Mouse (Mus musculus): Measurements from ENCODE around the gene Ccdc62. TPM values are rescaled to one million over a fixed set of nuclear protein-coding genes. Genes with fewer than 3 reads are reported as not detected.

The Ccdc62 gene
- polyA plus RNA-seq, 1 experiment from 2014 or later, result 4.6 TPM

DNA sequence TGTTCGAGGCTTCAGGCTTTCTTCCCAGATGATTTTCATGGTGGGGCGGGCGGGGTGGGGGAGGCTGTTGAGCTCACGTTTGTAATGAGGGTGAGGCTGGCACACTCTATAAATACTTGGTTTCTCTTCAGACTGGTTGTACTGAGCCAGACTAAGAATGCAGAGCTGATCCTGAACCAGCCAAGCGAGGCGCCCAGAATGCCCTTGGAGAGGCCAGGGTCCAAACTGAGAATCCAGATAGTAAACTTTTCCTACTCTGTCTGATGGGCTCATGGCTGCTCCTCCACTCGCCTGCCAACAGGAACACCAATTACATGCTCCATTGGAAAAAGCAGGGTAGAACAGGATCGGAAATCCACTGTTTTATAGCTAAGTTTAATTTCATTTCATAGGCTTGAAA is 38.7 kb downstream of the Ccdc62 start:
- 69% methylated on average over 8 of the region's 8 CpGs for WGBS
- H3K4me1 ChIP-seq (ENCODE audit: control insufficient read depth, insufficient read depth, low read length), result no peaks in the 10 kb centered on the region; the same call in 1 of the 2 replicates
- no peaks in the 10 kb centered on the region for H3K36me3 ChIP-seq (ENCODE audit: control insufficient read depth, insufficient read depth, low read length)
- no peak for DNase-seq (ENCODE audit: low spot score)
- no peak overlapping the region for H3K27ac ChIP-seq (replicated peaks; ENCODE audit: low read depth, low read length)
- no peak overlapping the region for H3K4me3 ChIP-seq (ENCODE audit: low read depth, low read length)
- ATAC-seq (ENCODE audit: low read depth), result no peak
- peaks cover 5% of the 10 kb centered on the region; the same call in 1 of the 2 replicates for H3K27me3 ChIP-seq (replicated peaks; ENCODE audit: control insufficient read depth, insufficient read depth, low read length)
- H3K4me2 ChIP-seq (ENCODE audit: low read depth, low read length), result no peak overlapping the region
- no peaks in the 10 kb centered on the region for H3K9me3 ChIP-seq (ENCODE audit: control insufficient read depth, low read length)
- H3K9ac ChIP-seq (ENCODE audit: low read depth, low read length), result no peak overlapping the region

DNA sequence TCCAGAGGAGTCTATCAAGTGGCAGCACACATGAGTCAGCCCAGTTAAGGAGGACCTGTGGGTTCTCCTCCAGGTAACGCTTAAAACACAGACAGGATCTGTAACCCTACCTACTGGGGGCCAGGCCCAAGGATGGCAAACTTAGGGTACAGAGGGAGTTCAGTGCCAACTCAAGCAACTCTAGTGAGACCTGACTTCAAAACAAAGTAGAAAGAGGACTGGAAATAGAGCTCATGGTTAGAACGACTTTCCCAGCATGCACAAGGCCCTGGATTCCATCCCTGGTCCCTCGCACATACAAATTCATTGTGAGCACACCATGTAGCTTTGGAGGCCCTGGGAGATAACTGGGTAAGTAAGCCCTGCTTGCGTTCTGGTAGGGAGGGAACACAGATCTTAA is 40.1 kb downstream of the Ccdc62 start:
- ATAC-seq (ENCODE audit: low read depth), result no peak
- 84% methylated on average over 4 of the region's 4 CpGs for WGBS
- Histone ChIP-seq H3K4me3 (ENCODE audit: low read depth, low read length) (no peak overlapping the region), H3K4me2 (ENCODE audit: low read depth, low read length) (no peak overlapping the region), H3K27ac (replicated peaks; ENCODE audit: low read depth, low read length) (no peak overlapping the region), H3K27me3 (replicated peaks; ENCODE audit: control insufficient read depth, insufficient read depth, low read length) (peaks cover 7% of the 10 kb centered on the region; the same call in 1 of the 2 replicates), H3K36me3 (ENCODE audit: control insufficient read depth, insufficient read depth, low read length) (no peaks in the 10 kb centered on the region), H3K9me3 (ENCODE audit: control insufficient read depth, low read length) (no peaks in the 10 kb centered on the region), H3K4me1 (ENCODE audit: control insufficient read depth, insufficient read depth, low read length) (peaks cover 5% of the 10 kb centered on the region; the same call in 1 of the 2 replicates), H3K9ac (ENCODE audit: low read depth, low read length) (no peak overlapping the region)
- no peak for DNase-seq (ENCODE audit: low spot score)

DNA sequence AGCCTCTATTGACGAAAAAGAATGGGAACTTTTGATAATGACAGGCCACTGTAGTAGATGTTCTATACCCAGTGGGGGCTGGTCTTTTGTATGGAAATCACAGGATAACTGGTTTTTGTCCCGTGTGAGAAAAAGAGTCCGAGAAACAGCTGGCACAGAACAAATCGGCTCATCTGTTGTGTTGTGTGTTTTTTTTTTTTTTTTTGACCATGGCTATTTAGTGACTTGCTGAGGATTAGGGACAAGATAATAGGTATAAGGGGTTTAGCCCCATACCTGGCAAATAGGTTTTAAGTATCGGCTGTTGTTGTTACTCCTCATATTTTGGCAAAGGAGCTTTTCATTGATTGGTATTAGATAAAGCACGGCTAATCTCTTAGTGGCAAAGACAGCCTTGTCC is 42.0 kb downstream of the Ccdc62 start:
- Histone ChIP-seq H3K36me3 (ENCODE audit: control insufficient read depth, insufficient read depth, low read length) (no peaks in the 10 kb centered on the region), H3K4me2 (ENCODE audit: low read depth, low read length) (no peak overlapping the region), H3K27me3 (replicated peaks; ENCODE audit: control insufficient read depth, insufficient read depth, low read length) (peaks cover 7% of the 10 kb centered on the region; the same call in 1 of the 2 replicates), H3K27ac (replicated peaks; ENCODE audit: low read depth, low read length) (no peak overlapping the region), H3K9ac (ENCODE audit: low read depth, low read length) (no peak overlapping the region), H3K4me1 (ENCODE audit: control insufficient read depth, insufficient read depth, low read length) (peaks cover 12% of the 10 kb centered on the region), H3K9me3 (ENCODE audit: control insufficient read depth, low read length) (no peaks in the 10 kb centered on the region), H3K4me3 (ENCODE audit: low read depth, low read length) (no peak overlapping the region)
- no peak for ATAC-seq (ENCODE audit: low read depth)
- no peak for DNase-seq (ENCODE audit: low spot score)
- 66% methylated on average over 6 of the region's 6 CpGs for WGBS

DNA sequence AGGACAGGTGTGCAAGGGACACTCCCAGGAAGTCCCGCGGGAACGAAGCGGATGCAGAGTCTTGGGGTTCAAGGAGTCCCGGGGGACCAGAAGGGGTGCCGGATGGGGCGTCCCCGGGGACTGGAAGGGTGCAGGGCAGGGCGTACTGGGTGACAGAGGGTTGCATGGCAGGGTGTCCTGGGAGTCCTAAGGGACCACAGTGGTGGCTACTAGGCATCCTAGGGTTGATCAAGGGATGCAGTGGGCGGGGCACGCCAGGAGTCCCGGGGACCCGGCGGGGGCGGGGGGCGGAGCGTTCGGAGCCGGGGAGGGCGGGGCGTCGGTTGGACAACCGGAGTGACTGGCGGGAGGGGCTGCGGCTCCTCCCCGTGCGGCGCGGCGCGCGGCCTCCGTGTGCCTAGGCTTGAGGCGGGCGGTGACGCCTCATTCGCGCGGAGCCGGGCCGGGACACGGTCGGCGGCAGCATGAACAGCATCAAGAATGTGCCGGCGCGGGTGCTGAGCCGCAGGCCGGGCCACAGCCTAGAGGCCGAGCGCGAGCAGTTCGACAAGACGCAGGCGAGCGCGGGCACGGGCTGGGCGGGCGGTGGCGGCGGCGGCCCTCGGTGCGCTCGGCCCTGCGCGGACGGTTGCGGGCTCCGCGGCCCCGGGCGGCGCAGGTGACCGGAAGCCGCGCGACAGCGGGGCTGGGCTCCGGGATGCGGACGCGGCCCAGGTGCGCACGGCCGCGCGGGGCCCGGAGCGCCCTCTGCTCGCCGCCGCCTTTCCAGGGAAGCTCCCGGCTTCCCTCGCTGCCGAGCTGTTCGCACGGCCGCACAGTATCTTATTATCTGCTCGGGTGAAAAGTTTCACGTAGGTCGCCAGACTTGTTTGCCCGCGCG is 43.1 kb downstream of the Ccdc62 start, which contains the start of gene Hip1r:
Gene Hip1r, plus strand, starts transcription at position 330 of the 880 bp plus-strand sequence.
- H3K36me3 ChIP-seq (ENCODE audit: control insufficient read depth, insufficient read depth, low read length), result no peaks in the 10 kb centered on the region
- under 1% methylated on average over 36 of the region's 106 CpGs for WGBS
- peak within 1 kb of the TSS; percentile 52 for H3K27ac ChIP-seq (replicated peaks; ENCODE audit: low read depth, low read length)
- peaks cover 7% of the 10 kb centered on the region; the same call in 1 of the 2 replicates for H3K27me3 ChIP-seq (replicated peaks; ENCODE audit: control insufficient read depth, insufficient read depth, low read length)
- H3K4me2 ChIP-seq (ENCODE audit: low read depth, low read length), result peak within 1 kb of the TSS; percentile 96
- peak within 1 kb of the TSS; percentile 72 for H3K4me3 ChIP-seq (ENCODE audit: low read depth, low read length)
- peaks cover 12% of the 10 kb centered on the region for H3K4me1 ChIP-seq (ENCODE audit: control insufficient read depth, insufficient read depth, low read length)
- H3K9ac ChIP-seq (ENCODE audit: low read depth, low read length), result peak within 1 kb of the TSS; percentile 78
- ATAC-seq (ENCODE audit: low read depth) (peak; percentile 67), DNase-seq (ENCODE audit: low spot score) (peak; percentile 72)
- no peaks in the 10 kb centered on the region for H3K9me3 ChIP-seq (ENCODE audit: control insufficient read depth, low read length)

DNA sequence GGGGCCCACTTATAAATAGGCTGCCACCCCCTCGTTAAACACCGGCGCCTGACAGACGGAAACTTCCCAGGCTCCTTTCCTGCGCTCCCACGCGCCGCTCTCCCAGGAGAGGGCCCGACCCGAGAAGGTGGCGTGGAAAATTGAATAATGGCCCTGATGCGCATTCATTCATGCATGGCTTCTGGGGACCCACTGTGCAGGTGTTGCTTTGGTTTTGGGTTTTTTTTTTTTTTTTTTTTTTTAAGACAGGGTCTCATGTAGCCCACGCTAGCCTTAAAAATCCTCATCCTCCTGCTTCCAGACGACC is 43.7 kb downstream of the Ccdc62 start:
- peak overlapping the region; percentile 78 for H3K9ac ChIP-seq (ENCODE audit: low read depth, low read length)
- H3K27me3 ChIP-seq (replicated peaks; ENCODE audit: control insufficient read depth, insufficient read depth, low read length), result peaks cover 7% of the 10 kb centered on the region; the same call in 1 of the 2 replicates
- ATAC-seq (ENCODE audit: low read depth) (0 out of 2 replicates have a peak, but pooled peaks have one; percentile 23), DNase-seq (ENCODE audit: low spot score) (no peak)
- peaks cover 12% of the 10 kb centered on the region for H3K4me1 ChIP-seq (ENCODE audit: control insufficient read depth, insufficient read depth, low read length)
- under 1% methylated on average over 13 of the region's 14 CpGs for WGBS
- H3K27ac ChIP-seq (replicated peaks; ENCODE audit: low read depth, low read length), result no peak overlapping the region
- H3K4me2 ChIP-seq (ENCODE audit: low read depth, low read length), result peak overlapping the region; percentile 96
- peak overlapping the region; percentile 72 for H3K4me3 ChIP-seq (ENCODE audit: low read depth, low read length)
- H3K36me3 ChIP-seq (ENCODE audit: control insufficient read depth, insufficient read depth, low read length), result no peaks in the 10 kb centered on the region
- H3K9me3 ChIP-seq (ENCODE audit: control insufficient read depth, low read length), result no peaks in the 10 kb centered on the region

DNA sequence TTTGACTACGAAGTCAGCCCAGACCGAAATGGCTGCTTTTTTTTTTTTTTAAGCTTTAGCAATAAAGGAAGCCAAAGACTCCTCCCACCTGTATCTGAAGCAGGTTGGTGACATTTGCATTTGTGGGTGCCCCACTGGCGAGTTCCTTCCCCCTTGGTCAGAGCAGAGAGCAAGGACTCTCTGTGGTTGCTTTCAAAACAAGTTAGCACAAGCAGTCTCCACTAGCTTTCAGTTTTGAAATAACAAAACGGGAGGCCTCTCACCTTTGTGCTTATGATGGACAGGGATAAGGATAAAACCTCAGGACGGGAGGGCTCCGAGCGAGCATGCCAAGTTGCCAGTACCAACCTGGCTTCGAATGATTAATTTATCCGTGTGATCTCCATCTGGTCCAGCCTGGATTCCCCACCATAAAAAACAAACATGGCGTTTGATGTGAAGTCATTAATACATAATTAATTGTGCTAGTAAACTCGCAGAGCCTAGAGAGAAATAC is 44.2 kb downstream of the Ccdc62 start:
- H3K4me2 ChIP-seq (ENCODE audit: low read depth, low read length), result peak overlapping the region; percentile 96
- peaks cover 12% of the 10 kb centered on the region for H3K4me1 ChIP-seq (ENCODE audit: control insufficient read depth, insufficient read depth, low read length)
- no peak overlapping the region for H3K27ac ChIP-seq (replicated peaks; ENCODE audit: low read depth, low read length)
- ATAC-seq (ENCODE audit: low read depth) (no peak), DNase-seq (ENCODE audit: low spot score) (no peak)
- peak overlapping the region; percentile 72 for H3K4me3 ChIP-seq (ENCODE audit: low read depth, low read length)
- 38% methylated on average over 11 of the region's 11 CpGs for WGBS
- no peak overlapping the region for H3K9ac ChIP-seq (ENCODE audit: low read depth, low read length)
- H3K27me3 ChIP-seq (replicated peaks; ENCODE audit: control insufficient read depth, insufficient read depth, low read length), result peaks cover 7% of the 10 kb centered on the region; the same call in 1 of the 2 replicates
- no peaks in the 10 kb centered on the region for H3K36me3 ChIP-seq (ENCODE audit: control insufficient read depth, insufficient read depth, low read length)
- no peaks in the 10 kb centered on the region for H3K9me3 ChIP-seq (ENCODE audit: control insufficient read depth, low read length)

DNA sequence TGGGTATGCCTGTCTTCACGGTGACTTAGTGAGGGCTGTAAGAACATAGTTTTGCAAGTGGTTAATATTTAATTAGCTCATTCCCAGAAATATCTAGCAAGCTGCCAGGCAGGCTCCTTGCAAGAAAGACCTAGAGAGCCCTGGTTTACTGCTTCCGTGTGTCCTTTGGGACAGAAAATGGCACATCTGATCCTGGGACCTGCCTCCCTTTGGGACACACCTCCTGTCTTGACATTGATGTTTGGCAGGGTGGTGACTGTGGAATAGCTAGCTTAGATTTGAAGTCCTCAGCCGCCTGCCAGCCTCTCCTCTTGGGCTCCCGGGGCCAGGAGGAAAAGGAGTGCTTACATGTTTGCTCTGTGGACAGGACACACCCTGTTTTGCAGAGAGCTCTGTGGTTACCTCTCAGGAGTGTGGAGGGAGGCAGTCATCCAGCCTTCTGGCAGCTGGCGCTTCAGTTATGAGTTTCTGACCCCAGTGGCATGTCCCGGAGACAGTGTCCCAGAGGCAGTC is 45.2 kb downstream of the Ccdc62 start:
- Histone ChIP-seq H3K4me1 (ENCODE audit: control insufficient read depth, insufficient read depth, low read length) (peaks cover 12% of the 10 kb centered on the region), H3K9ac (ENCODE audit: low read depth, low read length) (no peak overlapping the region), H3K36me3 (ENCODE audit: control insufficient read depth, insufficient read depth, low read length) (no peaks in the 10 kb centered on the region), H3K9me3 (ENCODE audit: control insufficient read depth, low read length) (no peaks in the 10 kb centered on the region), H3K27ac (replicated peaks; ENCODE audit: low read depth, low read length) (no peak overlapping the region), H3K4me2 (ENCODE audit: low read depth, low read length) (no peak overlapping the region), H3K4me3 (ENCODE audit: low read depth, low read length) (no peak overlapping the region), H3K27me3 (replicated peaks; ENCODE audit: control insufficient read depth, insufficient read depth, low read length) (peaks cover 7% of the 10 kb centered on the region; the same call in 1 of the 2 replicates)
- DNase-seq (ENCODE audit: low spot score), result no peak
- ATAC-seq (ENCODE audit: low read depth), result no peak
- 49% methylated on average over 6 of the region's 6 CpGs for WGBS

DNA sequence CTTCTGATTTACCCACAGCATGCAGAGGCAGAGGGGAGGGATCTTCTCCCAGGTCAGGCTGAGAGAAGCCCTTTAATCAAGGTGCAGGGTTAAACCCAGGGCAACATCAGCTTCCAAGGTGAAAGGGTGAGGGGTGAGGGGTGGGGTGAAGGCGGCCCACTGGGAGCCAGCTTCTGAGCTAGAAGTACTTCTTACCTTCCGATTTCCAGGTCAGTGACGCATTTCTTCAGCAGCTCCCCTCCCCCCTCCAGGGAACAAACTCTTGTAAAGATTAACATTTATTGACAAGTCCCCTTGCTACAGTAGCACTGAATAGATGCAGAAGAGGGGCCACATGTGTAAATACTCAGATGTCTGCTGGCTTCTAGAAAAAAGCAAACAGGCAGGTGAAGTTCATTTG is 46.8 kb downstream of the Ccdc62 start:
- 28% methylated on average over 3 of the region's 3 CpGs for WGBS
- Histone ChIP-seq H3K9me3 (ENCODE audit: control insufficient read depth, low read length) (no peaks in the 10 kb centered on the region), H3K9ac (ENCODE audit: low read depth, low read length) (no peak overlapping the region), H3K27ac (replicated peaks; ENCODE audit: low read depth, low read length) (no peak overlapping the region), H3K4me3 (ENCODE audit: low read depth, low read length) (no peak overlapping the region), H3K4me1 (ENCODE audit: control insufficient read depth, insufficient read depth, low read length) (peaks cover 12% of the 10 kb centered on the region), H3K36me3 (ENCODE audit: control insufficient read depth, insufficient read depth, low read length) (no peaks in the 10 kb centered on the region), H3K4me2 (ENCODE audit: low read depth, low read length) (no peak overlapping the region), H3K27me3 (replicated peaks; ENCODE audit: control insufficient read depth, insufficient read depth, low read length) (peaks cover 7% of the 10 kb centered on the region; the same call in 1 of the 2 replicates)
- DNase-seq (ENCODE audit: low spot score), result no peak
- no peak for ATAC-seq (ENCODE audit: low read depth)

Measured in embryonic facial prominence, embryonic 14.5 days (tissue).